Mouse (Mus musculus) thymus, postnatal 10 days (tissue): Measurements from ENCODE around the gene Emg1.

ENCODE experiments used
- DNase-seq, 2 experiments: peaks; one replicate each; pipeline ENCODE4 v3.0.0; 2021; ENCODE audit warnings: low spot score in 2 of 2

Gene Emg1

GRCm38 (mm10) chr6:124711824-124712782 is at the start of gene Emg1, which contains the start of gene Phb2:
TSS of gene Emg1 (minus strand) at chr6:124712178.
TSS of gene Phb2 (plus strand) at chr6:124712336.
- peak; percentile 97 to 99 for DNase-seq

- DNase-seq: peak; percentile 77 to 92
These were observed 47.3 kb upstream of the Emg1 start for GRCm38 (mm10) chr6:124759259-124759658.

GRCm38 (mm10) chr6:124758849-124759232 is 46.9 kb upstream of the Emg1 start:
- DNase-seq: no peak

- DNase-seq: no peak
These were observed 46.2 kb upstream of the Emg1 start for GRCm38 (mm10) chr6:124757909-124758848.

- no peak for DNase-seq
These were observed 45.4 kb upstream of the Emg1 start for GRCm38 (mm10) chr6:124757351-124757880.

GRCm38 (mm10) chr6:124756652-124757350 is 44.8 kb upstream of the Emg1 start:
- DNase-seq: peak; percentile 27 to 49

GRCm38 (mm10) chr6:124755831-124756595 is 44.0 kb upstream of the Emg1 start, which contains the start of the genes Gm45234 and Atn1:
TSS of gene Gm45234 (minus strand) at chr6:124756021.
TSS of gene Atn1 (minus strand) at chr6:124756524.
- DNase-seq: no peak

GRCm38 (mm10) chr6:124755306-124755705 is 43.3 kb upstream of the Emg1 start:
- no peak for DNase-seq

GRCm38 (mm10) chr6:124753861-124754260 is 41.9 kb upstream of the Emg1 start:
- DNase-seq: no peak

- no peak for DNase-seq
These were observed 38.4 kb upstream of the Emg1 start for GRCm38 (mm10) chr6:124750405-124750804.

GRCm38 (mm10) chr6:124746654-124747632 is 35.0 kb upstream of the Emg1 start:
- DNase-seq: no peak

- no peak for DNase-seq
These were observed 34.3 kb upstream of the Emg1 start for GRCm38 (mm10) chr6:124746296-124746605.

GRCm38 (mm10) chr6:124745490-124746295 is 33.7 kb upstream of the Emg1 start:
- peak; percentile 90 to 94 for DNase-seq

- DNase-seq: peak in 1 of 2 experiments; percentile 47
These were observed 32.9 kb upstream of the Emg1 start for GRCm38 (mm10) chr6:124744755-124745321.

GRCm38 (mm10) chr6:124743647-124744046 is 31.7 kb upstream of the Emg1 start:
- no peak for DNase-seq

- DNase-seq: no peak
These were observed 31.0 kb upstream of the Emg1 start for GRCm38 (mm10) chr6:124742839-124743514.

- no peak for DNase-seq
These were observed 29.9 kb upstream of the Emg1 start for GRCm38 (mm10) chr6:124741842-124742241.
